In genomic region chr9:55149499-55150278, GRCm38 (mm10) we compare ENCODE assay signal across 8 mouse cellular contexts. TPM values are rescaled to one million over a fixed set of nuclear protein-coding genes. Genes with fewer than 3 reads are reported as not detected.
A peak's percentile ranks its signal among the peaks of the same experiment; 100 is the strongest.
DNase-seq lines count a peak whose midpoint lies in the region; ATAC-seq lines count a peak whose summit lies in the region.

No protein-coding gene starts in this region.

- peak; percentile 41; the same call in 1 of the 2 replicates for ATAC-seq in cerebellum, adult (ENCODE audit: insufficient number of reproducible peaks, low FRiP score, low TSS enrichment)

- intact Hi-C loops in left cerebral cortex, postnatal 4 days (cut with DNase I), result loop anchor here (10.0 kb wide), 1 partner anchor 165 kb away; no protein-coding TSS in a partner anchor

- no peak for DNase-seq in cerebellum, adult 9-10 months
- DNase-seq in cerebellum, postnatal 36 days, result peak; percentile 62 to 66
- peak; percentile 55 for DNase-seq in gastrocnemius, postnatal 10 days
- peak; percentile 63 for DNase-seq in induced T-regulatory cell, adult 2 months (ENCODE audit: low read depth)
- peak; percentile 54 for DNase-seq in left cerebral cortex, postnatal 4 days
- DNase-seq in mesoderm, embryonic 11.5 days (ENCODE audit: low read depth, low spot score), result peak; percentile 58
- peak; percentile 74 for DNase-seq in right cerebral cortex, postnatal 25 days

RNA-seq across cellular contexts. Expression of gene Ube2q2, which starts 1.0 kb away (rescaled TPM):
- total RNA-seq in gastrocnemius, postnatal 10 days (2021), result 10 to 100 TPM; 25.8 to 27.2 TPM
- total RNA-seq in left cerebral cortex, postnatal 4 days (2021), result 10 to 100 TPM; 45.5 to 51.4 TPM

RNA-seq across cellular contexts. Expression of gene Fbxo22, which starts 59.0 kb away (rescaled TPM):
- 10 to 100 TPM; 20.2 to 21.5 TPM for total RNA-seq in gastrocnemius, postnatal 10 days (2021)
- total RNA-seq in left cerebral cortex, postnatal 4 days (2021), result 10 to 100 TPM; 51.4 to 58.3 TPM
